Mouse (Mus musculus): ENCODE measurements around the gene Capn11.

Gene Capn11

DNA sequence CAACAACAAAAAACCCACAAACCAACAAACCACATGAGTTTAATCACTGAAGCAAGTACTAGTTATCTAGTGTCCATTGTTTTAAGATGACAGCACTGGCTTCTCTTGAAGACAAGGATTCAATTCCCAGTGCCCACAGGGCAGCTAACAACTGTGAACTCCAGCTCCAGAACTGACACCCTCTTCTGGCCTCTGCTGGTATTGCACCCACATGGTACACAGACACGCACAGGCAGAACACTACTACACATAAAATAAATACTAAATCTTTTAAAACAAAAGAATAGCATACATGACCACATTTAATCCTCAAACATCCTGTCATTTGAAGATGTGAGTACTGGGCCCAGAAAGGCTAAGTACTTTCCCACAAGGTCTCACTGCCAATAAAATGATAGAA lies 22.5 kb upstream of the Capn11 start:
- DNase-seq, result peak; percentile 23 to 45

GRCm38 (mm10) chr17:45680391-45680980 lies 21.4 kb upstream of the Capn11 start:
- DNase-seq, result peak; percentile 66 to 71

DNA sequence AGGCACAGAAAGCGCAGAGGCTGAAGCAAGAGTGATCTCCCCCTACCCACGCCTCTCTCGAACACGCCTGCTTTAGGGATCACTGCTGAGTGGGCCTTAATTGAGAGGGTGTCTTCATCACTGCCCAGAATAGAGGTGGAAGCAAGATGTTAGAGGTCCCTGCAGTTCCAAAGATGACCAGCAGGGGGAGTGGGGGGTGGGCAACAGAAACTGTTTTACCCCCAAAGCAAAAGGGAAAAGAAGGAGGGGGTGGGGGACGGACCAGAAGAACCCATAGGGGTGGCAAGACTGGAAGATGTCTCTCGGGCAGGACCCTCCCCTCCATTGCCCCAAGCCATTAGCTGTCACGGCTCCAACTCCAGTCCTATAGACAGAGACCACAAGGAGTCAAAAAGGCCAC lies 19.0 kb upstream of the Capn11 start:
- DNase-seq, result peak; percentile 36 to 77

DNA sequence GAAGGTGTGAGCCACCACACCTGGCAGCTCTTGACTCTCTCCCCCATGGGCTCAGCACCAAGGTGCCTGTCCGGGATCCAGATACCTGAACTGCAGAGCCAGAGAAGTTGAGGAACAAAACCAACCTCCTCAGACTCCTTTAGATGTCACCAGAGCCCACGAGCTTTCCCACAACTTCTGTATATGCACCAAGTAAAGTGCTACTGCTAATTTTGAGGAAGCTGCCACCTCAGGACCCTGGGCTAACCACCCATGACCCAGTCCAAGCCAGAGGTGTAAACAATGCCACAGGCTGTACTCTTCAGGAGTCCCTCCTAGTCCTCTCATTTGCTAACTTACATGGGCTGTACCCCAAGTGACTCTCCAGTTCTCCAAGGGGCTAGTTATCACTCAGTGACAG lies 13.5 kb upstream of the Capn11 start:
- DNase-seq, result no peak

DNA sequence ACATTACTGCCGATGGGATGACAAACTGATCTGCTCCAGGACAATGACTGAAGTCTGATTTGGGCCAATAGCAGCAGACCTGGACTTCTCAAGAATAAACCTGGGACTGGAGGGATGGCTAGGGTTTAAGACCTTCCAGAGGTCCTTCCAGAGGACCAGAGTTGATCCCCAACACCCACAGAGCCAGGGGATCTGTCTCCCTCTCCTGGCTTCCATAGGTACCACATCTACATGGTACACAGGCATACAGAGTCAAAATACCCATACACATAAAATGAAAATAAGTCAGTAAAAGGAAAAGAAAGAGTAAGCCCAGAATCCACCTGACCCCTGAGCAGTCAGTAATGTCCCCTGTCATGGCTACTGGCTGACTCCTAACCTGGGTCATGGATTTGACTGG lies 12.7 kb upstream of the Capn11 start:
- no peak for DNase-seq

DNA sequence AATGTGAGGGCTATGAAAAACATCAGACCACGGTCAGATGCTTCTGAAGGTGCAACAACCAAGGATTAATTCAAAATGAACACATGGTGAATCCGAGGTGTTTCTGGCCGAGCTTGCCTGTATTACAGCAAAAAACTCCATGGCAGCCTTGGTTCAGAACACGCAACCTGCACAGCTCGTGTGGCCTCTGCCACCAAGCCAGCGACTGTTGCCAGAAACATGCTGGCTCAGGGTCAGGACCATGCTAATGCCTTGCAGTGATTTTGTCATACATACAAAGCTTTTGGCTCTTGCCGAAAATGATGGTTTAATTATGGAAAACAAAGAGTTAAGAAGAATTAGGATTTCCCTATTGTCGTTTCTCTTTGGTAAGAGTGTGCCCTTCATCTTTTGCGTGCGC lies 8.9 kb upstream of the Capn11 start:
- DNase-seq, result no peak

GRCm38 (mm10) chr17:45667481-45667880 lies 8.4 kb upstream of the Capn11 start:
- peak in 1 of 2 experiments; percentile 21 for DNase-seq

GRCm38 (mm10) chr17:45666091-45666490 lies 7.0 kb upstream of the Capn11 start:
- DNase-seq, result no peak

- DNase-seq, result no peak
These were observed 5.5 kb upstream of the Capn11 start for GRCm38 (mm10) chr17:45664608-45665007.

DNA sequence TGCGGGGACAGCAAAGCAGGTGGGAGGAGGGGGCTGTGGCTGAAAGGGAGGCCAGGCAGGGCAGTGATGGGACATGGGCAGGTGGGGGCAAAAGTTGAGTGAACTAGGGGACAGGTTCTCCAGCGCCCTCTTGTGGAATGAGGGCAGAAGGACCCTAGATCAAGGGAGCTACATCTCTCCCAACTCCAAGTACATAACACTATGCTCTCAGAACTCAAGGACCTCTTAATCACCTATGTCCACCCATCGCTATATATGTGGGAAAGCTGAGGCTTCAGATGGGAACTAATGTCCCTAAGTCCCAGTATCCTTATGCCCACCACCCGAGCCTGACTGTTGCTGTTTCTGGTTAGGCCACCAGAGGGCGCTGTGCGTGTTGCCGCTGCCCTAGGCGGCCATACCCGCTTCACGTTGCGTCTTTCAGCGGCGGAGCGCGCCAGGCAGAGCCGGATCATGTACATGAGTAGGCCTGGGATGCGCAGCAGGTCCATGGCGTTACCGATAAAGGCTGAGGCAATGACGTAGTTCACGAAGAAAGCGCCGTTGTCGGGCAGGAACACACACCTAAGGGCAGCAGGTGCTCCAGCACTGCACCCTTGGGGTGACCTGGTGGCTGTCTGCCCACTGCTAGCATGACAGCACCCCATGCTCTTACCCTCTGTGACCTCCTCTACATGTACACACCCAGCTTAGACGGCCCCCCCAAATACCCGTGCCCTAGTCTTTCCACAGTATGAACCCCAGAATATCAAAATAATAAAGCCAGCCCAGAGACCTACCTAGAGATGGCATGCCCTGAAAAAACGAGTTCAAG lies 4.2 kb upstream of the Capn11 start:
- peak; percentile 75 to 83 for DNase-seq

- DNase-seq, result peak in 1 of 2 experiments; percentile 46
These were observed 3.3 kb downstream of the Capn11 start for GRCm38 (mm10) chr17:45655820-45656219.

- DNase-seq, result no peak
These were observed 5.9 kb downstream of the Capn11 start for GRCm38 (mm10) chr17:45653233-45653632.

GRCm38 (mm10) chr17:45644185-45644584 lies 14.9 kb downstream of the Capn11 start:
- DNase-seq, result no peak

- DNase-seq, result peak; percentile 64 to 82
These were observed 16.4 kb downstream of the Capn11 start for GRCm38 (mm10) chr17:45642701-45643100.

DNA sequence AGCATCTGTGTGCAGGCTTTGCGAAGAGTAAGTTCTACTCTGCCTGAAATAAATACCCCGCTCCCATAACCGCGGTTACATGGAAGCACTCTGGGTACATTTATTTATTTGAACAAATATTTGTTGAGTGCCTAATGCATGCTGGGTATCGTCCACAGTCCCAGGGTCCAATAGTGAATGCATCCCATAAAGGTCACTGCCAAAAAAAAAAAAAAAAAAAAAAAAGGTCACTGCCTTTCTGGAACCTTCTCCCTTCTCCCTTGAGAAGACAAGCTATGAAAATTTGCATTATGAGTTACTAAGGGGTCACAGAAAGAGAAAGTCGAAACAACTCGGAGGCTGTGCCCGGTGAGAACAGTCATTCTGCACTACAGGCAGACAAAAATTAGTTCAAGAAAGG lies 17.1 kb downstream of the Capn11 start:
- DNase-seq, result no peak

DNA sequence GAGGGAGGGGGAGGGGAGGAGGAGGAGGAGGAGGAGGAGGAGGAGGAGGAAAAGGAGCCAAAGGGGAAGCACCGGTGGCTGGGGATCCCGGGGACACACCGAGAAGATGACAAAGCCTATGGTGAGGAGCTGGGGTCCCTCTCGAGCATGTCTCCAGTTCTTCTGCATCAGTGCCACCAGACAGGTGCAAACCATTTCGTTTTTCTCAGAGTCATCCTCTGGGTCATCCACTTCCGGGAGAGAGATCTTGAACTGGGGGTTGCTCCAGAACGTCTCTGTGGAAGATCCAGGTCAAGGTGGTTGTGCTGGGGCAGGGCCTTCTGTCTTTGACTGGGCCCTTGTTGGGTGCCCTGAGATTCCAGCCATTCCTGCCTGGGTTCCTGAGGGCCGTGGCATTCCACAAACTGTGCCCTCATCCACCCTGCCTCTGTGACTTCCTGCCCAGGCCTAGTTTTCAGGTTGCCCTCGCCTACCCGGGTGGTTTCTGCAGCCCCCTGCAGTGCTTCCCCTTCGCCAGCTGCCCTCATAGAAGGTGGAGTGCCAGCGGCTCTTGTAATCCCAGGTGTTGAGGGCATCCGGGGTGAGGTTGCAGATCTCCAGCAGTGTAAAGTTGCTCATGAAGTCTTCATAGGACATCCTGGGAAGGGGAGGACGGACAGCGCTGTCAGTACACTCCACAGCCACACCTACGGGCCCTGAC lies 20.4 kb downstream of the Capn11 start:
- DNase-seq, result no peak

- no peak for DNase-seq
These were observed 25.1 kb downstream of the Capn11 start for GRCm38 (mm10) chr17:45634033-45634432.

- DNase-seq, result no peak
These were observed 27.2 kb downstream of the Capn11 start for GRCm38 (mm10) chr17:45631940-45632339.

DNA sequence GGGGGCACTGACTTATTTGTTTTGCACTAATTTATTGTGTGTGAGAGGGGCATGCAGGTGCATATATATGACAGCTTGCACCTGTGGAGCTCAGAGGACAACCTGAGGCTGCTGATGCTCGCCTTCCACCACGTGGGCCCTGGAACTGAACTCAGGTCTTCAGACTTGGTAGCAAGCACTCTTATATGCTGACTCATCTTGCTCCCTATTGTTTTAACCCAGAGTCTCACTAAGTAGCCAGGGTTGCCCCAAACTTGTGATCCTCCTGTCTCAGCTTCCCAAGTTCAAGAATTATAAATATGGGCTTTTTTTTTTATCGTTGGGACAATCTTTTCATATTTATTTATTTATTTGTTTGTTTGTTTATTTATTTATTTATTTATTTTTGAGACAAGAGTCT lies 28.1 kb downstream of the Capn11 start:
- DNase-seq, result no peak

GRCm38 (mm10) chr17:45629861-45630694 lies 29.0 kb downstream of the Capn11 start:
- DNase-seq, result peak; percentile 77 to 81

DNA sequence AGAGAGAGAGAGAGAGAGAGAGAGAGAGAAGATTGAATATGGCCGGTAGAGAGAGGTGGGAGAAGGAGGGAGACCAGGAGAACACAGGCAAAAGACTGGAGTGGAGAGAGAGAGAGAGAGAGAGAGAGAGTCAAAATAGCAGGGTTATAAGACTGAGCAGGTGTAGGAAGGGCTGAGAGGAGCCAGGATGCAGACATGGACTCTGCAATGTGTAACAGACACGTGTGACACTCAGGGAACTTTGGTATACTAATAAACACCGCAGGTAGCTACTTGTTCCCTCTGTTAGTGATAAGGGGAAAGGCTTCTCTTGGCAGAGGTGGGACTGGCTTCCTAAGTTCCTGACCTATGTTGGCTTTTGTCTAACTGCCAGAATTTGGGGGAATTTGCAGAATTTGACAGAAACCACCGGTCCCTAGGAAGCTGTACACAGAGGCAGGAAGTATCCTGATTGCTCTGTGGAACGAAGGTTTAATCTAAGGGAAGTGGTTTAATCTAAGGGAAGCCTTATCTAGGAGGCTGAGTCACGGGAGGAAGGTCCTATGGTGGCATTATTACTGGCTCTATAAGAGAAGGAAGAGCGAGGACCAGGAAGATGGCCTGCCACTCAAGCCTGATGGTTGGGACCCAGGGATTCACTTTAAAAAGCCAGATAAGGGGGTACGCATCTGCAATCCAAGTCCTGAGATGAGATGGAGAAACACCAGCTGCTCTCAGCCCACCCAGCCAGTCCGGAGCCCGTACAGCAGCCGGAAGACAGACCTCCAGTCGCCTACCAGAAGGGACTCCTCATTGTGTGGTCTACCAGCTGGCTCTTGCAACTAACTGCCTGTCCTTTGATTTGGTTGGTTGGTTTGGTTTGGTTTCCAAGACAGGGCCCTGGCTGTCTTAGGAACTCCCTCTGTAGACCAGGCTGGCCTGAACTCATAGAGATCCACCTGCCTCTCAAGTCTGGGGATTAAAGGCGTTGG lies 30.0 kb downstream of the Capn11 start:
- DNase-seq, result peak; percentile 38 to 80

DNA sequence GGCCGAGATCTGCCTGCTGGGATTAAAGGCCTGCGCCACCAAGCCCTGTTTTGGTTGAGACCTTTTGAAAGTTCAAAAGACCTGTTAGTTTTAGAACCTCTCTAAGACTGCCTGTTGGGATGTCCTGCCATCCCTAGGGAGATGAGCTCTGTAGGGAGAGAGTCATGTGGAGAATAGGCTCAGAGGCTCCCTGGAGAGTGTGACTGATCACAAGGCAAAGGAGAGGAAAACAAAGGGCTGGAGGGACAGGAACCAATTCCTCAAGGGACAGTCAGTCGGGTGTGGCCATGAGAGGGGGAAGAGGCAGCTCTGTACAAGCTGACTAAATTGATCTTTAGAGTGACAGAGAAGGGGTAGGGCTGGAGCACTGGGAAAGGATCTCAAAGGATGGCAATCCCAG lies 31.0 kb downstream of the Capn11 start:
- DNase-seq, result no peak
